Mouse (Mus musculus) lung, postnatal 0 days (tissue): ENCODE data around the gene Map4k5.

Experiments
- CTCF ChIP-seq: IDR thresholded peaks from 2 replicates; pipeline ENCODE4 v1.5.1; 2016; ENCODE audit warnings: antibody characterized with exemption, mild to moderate bottlenecking
- EP300 ChIP-seq: IDR thresholded peaks from 2 replicates; pipeline ENCODE4 v1.6.1; 2016; ENCODE audit warnings: antibody characterized with exemption, mild to moderate bottlenecking, control low read depth

GRCm38 (mm10) chr12:69853942-69854341, 39.1 kb downstream of the Map4k5 start:
- no peak for TF ChIP-seq CTCF
- no peak for TF ChIP-seq EP300
